Mouse (Mus musculus) G1E (cell line): Measurements from ENCODE around the gene Ubxn10.

ENCODE experiments used
- CTCF ChIP-seq: IDR thresholded peaks from 2 replicates; pipeline ENCODE4 v1.5.1; 2012; ENCODE audit warnings: low read depth, low read length, inconsistent platforms, mixed read lengths
- GATA1 ChIP-seq: IDR thresholded peaks from 2 replicates; pipeline ENCODE4 v1.6.1; 2012; ENCODE audit warnings: borderline replicate concordance, low read length, inconsistent platforms, mixed read lengths
- TAL1 ChIP-seq: conservative IDR thresholded peaks from 2 replicates; pipeline ENCODE4 v1.6.1; 2012; ENCODE audit warnings: low read depth, low read length, inconsistent platforms, mixed read lengths

DNA sequence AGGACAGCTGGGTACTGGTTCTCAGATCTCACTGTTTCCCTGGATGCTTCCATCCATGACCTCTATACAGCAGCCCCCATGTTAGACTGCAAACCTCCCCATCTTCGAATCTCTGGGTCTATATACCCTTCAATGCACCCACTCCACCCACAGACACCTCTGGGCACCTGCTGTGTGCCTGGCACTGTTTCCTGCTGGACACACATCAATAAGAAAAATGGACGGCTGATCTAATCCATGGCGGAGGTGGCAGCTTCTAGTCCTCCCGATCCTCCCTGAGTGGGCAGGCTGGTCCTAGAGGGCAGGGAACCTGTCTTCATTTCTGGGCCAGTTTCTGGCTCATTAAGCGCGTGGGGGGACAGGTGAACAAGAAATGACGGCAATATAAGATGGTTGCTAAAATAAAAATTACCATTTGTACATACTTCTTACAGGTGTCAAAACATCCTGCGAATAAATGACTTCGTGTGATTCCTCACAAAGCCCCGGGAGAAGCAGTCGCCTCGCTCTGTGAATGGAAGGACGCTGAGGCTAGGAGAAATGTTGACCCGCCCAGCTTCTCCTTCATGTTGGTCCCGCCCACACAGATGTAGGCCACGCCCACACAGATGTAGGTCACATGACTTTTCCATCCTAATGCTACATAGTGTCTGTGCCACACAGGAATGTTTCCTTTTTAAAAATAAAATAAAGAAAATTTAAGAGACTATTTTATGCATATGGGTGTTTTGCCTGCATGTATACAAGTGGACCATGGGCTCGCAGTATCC lies 25.7 kb downstream of the Ubxn10 start:
- TF ChIP-seq CTCF (no peak), TAL1 (no peak), GATA1 (no peak)
